Mouse (Mus musculus): ENCODE measurements around the gene Ift122. TPM values are rescaled to one million over a fixed set of nuclear protein-coding genes. Genes with fewer than 3 reads are reported as not detected.

The Ift122 gene
- polyA plus RNA-seq, 1 experiment from 2014 or later, result 20.4 TPM

- Histone ChIP-seq H3K4me1 (ENCODE audit: control insufficient read depth, insufficient read depth, low read length) (no peaks in the 10 kb centered on the region), H3K4me3 (ENCODE audit: low read depth, low read length) (no peak overlapping the region), H3K9ac (ENCODE audit: low read depth, low read length) (no peak overlapping the region), H3K27me3 (replicated peaks; ENCODE audit: control insufficient read depth, insufficient read depth, low read length) (no peaks in the 10 kb centered on the region), H3K27ac (replicated peaks; ENCODE audit: low read depth, low read length) (no peak overlapping the region), H3K36me3 (ENCODE audit: control insufficient read depth, insufficient read depth, low read length) (no peaks in the 10 kb centered on the region), H3K9me3 (ENCODE audit: control insufficient read depth, low read length) (no peaks in the 10 kb centered on the region), H3K4me2 (ENCODE audit: low read depth, low read length) (no peak overlapping the region)
- ATAC-seq (ENCODE audit: low read depth) (no peak), DNase-seq (ENCODE audit: low spot score) (no peak)
- WGBS, result 84% methylated on average over 5 of the region's 5 CpGs
Observed at GRCm38 (mm10) chr6:115916611-115917010, 63.3 kb downstream of the Ift122 start.

- Histone ChIP-seq H3K27ac (replicated peaks; ENCODE audit: low read depth, low read length) (no peak overlapping the region), H3K9me3 (ENCODE audit: control insufficient read depth, low read length) (no peaks in the 10 kb centered on the region), H3K27me3 (replicated peaks; ENCODE audit: control insufficient read depth, insufficient read depth, low read length) (no peaks in the 10 kb centered on the region), H3K4me3 (ENCODE audit: low read depth, low read length) (no peak overlapping the region), H3K4me1 (ENCODE audit: control insufficient read depth, insufficient read depth, low read length) (no peaks in the 10 kb centered on the region), H3K9ac (ENCODE audit: low read depth, low read length) (no peak overlapping the region), H3K36me3 (ENCODE audit: control insufficient read depth, insufficient read depth, low read length) (no peaks in the 10 kb centered on the region), H3K4me2 (ENCODE audit: low read depth, low read length) (no peak overlapping the region)
- DNase-seq (ENCODE audit: low spot score) (no peak), ATAC-seq (ENCODE audit: low read depth) (no peak)
- WGBS, result 73% methylated on average over 1 of the region's 1 CpGs
Observed at GRCm38 (mm10) chr6:115918615-115919014, 65.3 kb downstream of the Ift122 start.

- Histone ChIP-seq H3K9ac (ENCODE audit: low read depth, low read length) (no peak overlapping the region), H3K4me1 (ENCODE audit: control insufficient read depth, insufficient read depth, low read length) (no peaks in the 10 kb centered on the region), H3K4me3 (ENCODE audit: low read depth, low read length) (no peak overlapping the region), H3K36me3 (ENCODE audit: control insufficient read depth, insufficient read depth, low read length) (no peaks in the 10 kb centered on the region), H3K4me2 (ENCODE audit: low read depth, low read length) (no peak overlapping the region), H3K27me3 (replicated peaks; ENCODE audit: control insufficient read depth, insufficient read depth, low read length) (no peaks in the 10 kb centered on the region), H3K27ac (replicated peaks; ENCODE audit: low read depth, low read length) (no peak overlapping the region), H3K9me3 (ENCODE audit: control insufficient read depth, low read length) (no peaks in the 10 kb centered on the region)
- no peak for DNase-seq (ENCODE audit: low spot score)
- WGBS, result 83% methylated on average over 5 of the region's 5 CpGs
- no peak for ATAC-seq (ENCODE audit: low read depth)
Observed at GRCm38 (mm10) chr6:115919876-115920275, 66.6 kb downstream of the Ift122 start.

GRCm38 (mm10) chr6:115924829-115925228 is 71.6 kb downstream of the Ift122 start:
- Histone ChIP-seq H3K9ac (ENCODE audit: low read depth, low read length) (no peak overlapping the region), H3K27ac (replicated peaks; ENCODE audit: low read depth, low read length) (no peak overlapping the region), H3K4me1 (ENCODE audit: control insufficient read depth, insufficient read depth, low read length) (peaks cover 11% of the 10 kb centered on the region), H3K4me2 (ENCODE audit: low read depth, low read length) (no peak overlapping the region), H3K27me3 (replicated peaks; ENCODE audit: control insufficient read depth, insufficient read depth, low read length) (no peaks in the 10 kb centered on the region), H3K4me3 (ENCODE audit: low read depth, low read length) (no peak overlapping the region), H3K9me3 (ENCODE audit: control insufficient read depth, low read length) (no peaks in the 10 kb centered on the region), H3K36me3 (ENCODE audit: control insufficient read depth, insufficient read depth, low read length) (no peaks in the 10 kb centered on the region)
- WGBS, result 52% methylated on average over 6 of the region's 6 CpGs
- DNase-seq (ENCODE audit: low spot score) (no peak), ATAC-seq (ENCODE audit: low read depth) (no peak)

GRCm38 (mm10) chr6:115926416-115926815 is 73.1 kb downstream of the Ift122 start:
- Histone ChIP-seq H3K9ac (ENCODE audit: low read depth, low read length) (no peak overlapping the region), H3K27ac (replicated peaks; ENCODE audit: low read depth, low read length) (no peak overlapping the region), H3K4me3 (ENCODE audit: low read depth, low read length) (no peak overlapping the region), H3K36me3 (ENCODE audit: control insufficient read depth, insufficient read depth, low read length) (no peaks in the 10 kb centered on the region), H3K4me2 (ENCODE audit: low read depth, low read length) (peak overlapping the region; percentile 14; the same call in 1 of the 2 replicates), H3K9me3 (ENCODE audit: control insufficient read depth, low read length) (no peaks in the 10 kb centered on the region), H3K4me1 (ENCODE audit: control insufficient read depth, insufficient read depth, low read length) (peaks cover 11% of the 10 kb centered on the region), H3K27me3 (replicated peaks; ENCODE audit: control insufficient read depth, insufficient read depth, low read length) (no peaks in the 10 kb centered on the region)
- DNase-seq (ENCODE audit: low spot score) (peak; percentile 37), ATAC-seq (ENCODE audit: low read depth) (no peak)
- WGBS, result 43% methylated on average over 10 of the region's 10 CpGs

GRCm38 (mm10) chr6:115927292-115928242 is 74.3 kb downstream of the Ift122 start:
- no peak overlapping the region for H3K4me2 ChIP-seq (ENCODE audit: low read depth, low read length)
- DNase-seq (ENCODE audit: low spot score), result no peak
- peaks cover 11% of the 10 kb centered on the region for H3K4me1 ChIP-seq (ENCODE audit: control insufficient read depth, insufficient read depth, low read length)
- H3K4me3 ChIP-seq (ENCODE audit: low read depth, low read length), result no peak overlapping the region
- H3K27me3 ChIP-seq (replicated peaks; ENCODE audit: control insufficient read depth, insufficient read depth, low read length), result no peaks in the 10 kb centered on the region
- 68% methylated on average over 10 of the region's 10 CpGs for WGBS
- H3K9ac ChIP-seq (ENCODE audit: low read depth, low read length), result no peak overlapping the region
- no peak overlapping the region for H3K27ac ChIP-seq (replicated peaks; ENCODE audit: low read depth, low read length)
- no peaks in the 10 kb centered on the region for H3K9me3 ChIP-seq (ENCODE audit: control insufficient read depth, low read length)
- H3K36me3 ChIP-seq (ENCODE audit: control insufficient read depth, insufficient read depth, low read length), result no peaks in the 10 kb centered on the region
- ATAC-seq (ENCODE audit: low read depth), result peak; percentile 9; the same call in 1 of the 2 replicates

- Histone ChIP-seq H3K27ac (replicated peaks; ENCODE audit: low read depth, low read length) (no peak overlapping the region), H3K4me1 (ENCODE audit: control insufficient read depth, insufficient read depth, low read length) (peaks cover 11% of the 10 kb centered on the region), H3K27me3 (replicated peaks; ENCODE audit: control insufficient read depth, insufficient read depth, low read length) (no peaks in the 10 kb centered on the region), H3K9me3 (ENCODE audit: control insufficient read depth, low read length) (no peaks in the 10 kb centered on the region), H3K36me3 (ENCODE audit: control insufficient read depth, insufficient read depth, low read length) (no peaks in the 10 kb centered on the region), H3K4me2 (ENCODE audit: low read depth, low read length) (no peak overlapping the region), H3K9ac (ENCODE audit: low read depth, low read length) (no peak overlapping the region), H3K4me3 (ENCODE audit: low read depth, low read length) (no peak overlapping the region)
- 61% methylated on average over 5 of the region's 5 CpGs for WGBS
- DNase-seq (ENCODE audit: low spot score) (no peak), ATAC-seq (ENCODE audit: low read depth) (no peak)
Observed at GRCm38 (mm10) chr6:115930018-115930417, 76.7 kb downstream of the Ift122 start.

- Histone ChIP-seq H3K4me1 (ENCODE audit: control insufficient read depth, insufficient read depth, low read length) (peaks cover 6% of the 10 kb centered on the region), H3K4me3 (ENCODE audit: low read depth, low read length) (no peak within 1 kb of the TSS), H3K27ac (replicated peaks; ENCODE audit: low read depth, low read length) (no peak within 1 kb of the TSS), H3K9ac (ENCODE audit: low read depth, low read length) (no peak within 1 kb of the TSS), H3K36me3 (ENCODE audit: control insufficient read depth, insufficient read depth, low read length) (no peaks in the 10 kb centered on the region), H3K9me3 (ENCODE audit: control insufficient read depth, low read length) (no peaks in the 10 kb centered on the region), H3K27me3 (replicated peaks; ENCODE audit: control insufficient read depth, insufficient read depth, low read length) (no peaks in the 10 kb centered on the region), H3K4me2 (ENCODE audit: low read depth, low read length) (no peak within 1 kb of the TSS)
- no peak for ATAC-seq (ENCODE audit: low read depth)
- 87% methylated on average over 14 of the region's 14 CpGs for WGBS
- no peak for DNase-seq (ENCODE audit: low spot score)
Observed at GRCm38 (mm10) chr6:115931639-115932038, 78.4 kb downstream of the Ift122 start, which contains the start of gene Rho. Rho (plus strand) TSS chr6:115931748.

GRCm38 (mm10) chr6:115932391-115932790 is 79.1 kb downstream of the Ift122 start:
- Histone ChIP-seq H3K4me1 (ENCODE audit: control insufficient read depth, insufficient read depth, low read length) (no peaks in the 10 kb centered on the region), H3K9ac (ENCODE audit: low read depth, low read length) (no peak overlapping the region), H3K27me3 (replicated peaks; ENCODE audit: control insufficient read depth, insufficient read depth, low read length) (no peaks in the 10 kb centered on the region), H3K9me3 (ENCODE audit: control insufficient read depth, low read length) (no peaks in the 10 kb centered on the region), H3K36me3 (ENCODE audit: control insufficient read depth, insufficient read depth, low read length) (no peaks in the 10 kb centered on the region), H3K27ac (replicated peaks; ENCODE audit: low read depth, low read length) (no peak overlapping the region), H3K4me3 (ENCODE audit: low read depth, low read length) (no peak overlapping the region), H3K4me2 (ENCODE audit: low read depth, low read length) (no peak overlapping the region)
- DNase-seq (ENCODE audit: low spot score), result no peak
- ATAC-seq (ENCODE audit: low read depth), result no peak
- WGBS, result 93% methylated on average over 3 of the region's 3 CpGs
